Mouse (Mus musculus) hindbrain, embryonic 11.5 days (tissue): ENCODE results near the gene Mfrp. TPM values are rescaled to one million over a fixed set of nuclear protein-coding genes. Genes with fewer than 3 reads are reported as not detected.

ENCODE experiments used
- ATAC-seq: fragments of 200-750 bp; cut with Nextera tagmentation; 2 replicates; pipeline ENCODE4 v1.8.0; 2017; ENCODE audit warnings: mild to moderate bottlenecking, moderate TSS enrichment, moderate library complexity; ENCODE audit not compliant: low FRiP score
- DNase-seq: peaks from one replicate; pipeline ENCODE4 v3.0.0-alpha.2; 2015; ENCODE audit warnings: low spot score
- H3K27ac ChIP-seq: fragments of 300-500 bp; sonication (generic); 2 replicates; pipeline ENCODE4 v1.5.1; 2014; ENCODE audit warnings: mild to moderate bottlenecking, low read depth, low read length
- H3K27me3 ChIP-seq: fragments of 300-500 bp; sonication (generic); 2 replicates; pipeline ENCODE4 v1.6.1; 2014; ENCODE audit warnings: mild to moderate bottlenecking, low read length, moderate library complexity, mixed read lengths; ENCODE audit not compliant: control insufficient read depth, insufficient read depth
- H3K36me3 ChIP-seq: fragments of 300-500 bp; sonication (generic); 2 replicates; pipeline ENCODE4 v1.6.1; 2014; ENCODE audit warnings: mild to moderate bottlenecking, low read length, moderate library complexity, mixed read lengths; ENCODE audit not compliant: control insufficient read depth, insufficient read depth
- H3K4me1 ChIP-seq: fragments of 300-500 bp; sonication (generic); replicated peaks from 2 replicates; pipeline ENCODE4 v1.6.1; 2014; ENCODE audit warnings: low read length, mixed read lengths; ENCODE audit not compliant: control insufficient read depth, insufficient read depth
- H3K4me2 ChIP-seq: fragments of 300-500 bp; sonication (generic); replicated peaks from 2 replicates; pipeline ENCODE4 v1.6.1; 2014; ENCODE audit warnings: mild to moderate bottlenecking, low read depth, low read length
- H3K4me3 ChIP-seq: fragments of 300-500 bp; sonication (generic); 2 replicates; pipeline ENCODE4 v1.5.1; 2014; ENCODE audit warnings: low read depth, low read length
- H3K9ac ChIP-seq: fragments of 300-500 bp; sonication (generic); 2 replicates; pipeline ENCODE4 v1.6.1; 2014; ENCODE audit warnings: low read depth, low read length
- H3K9me3 ChIP-seq: fragments of 300-500 bp; sonication (generic); 2 replicates; pipeline ENCODE4 v1.6.1; 2016; ENCODE audit warnings: low read length; ENCODE audit not compliant: control insufficient read depth
- WGBS: fragments of 180-500 bp; shearing (Covaris S2); extraction: QIAGEN DNeasy Blood & Tissue Kit; methylation state at CpG from one replicate; pipeline ENCODE4 v1.1.7; 2014; 5-methylcytosine and 5-hydroxymethylcytosine counted together
- polyA plus RNA-seq: library from polyadenylated mRNA; unstranded; fragments of >200 nt; fragmentation: Nextera tagmentation; extraction: Ambion mirVana; gene quantifications from 2 replicates; pipeline ENCODE4 v1.2.1, GENCODE M21; 2014

Gene Mfrp
- polyA plus RNA-seq, 1 experiment from 2014 or later, result 0.23 TPM

DNA sequence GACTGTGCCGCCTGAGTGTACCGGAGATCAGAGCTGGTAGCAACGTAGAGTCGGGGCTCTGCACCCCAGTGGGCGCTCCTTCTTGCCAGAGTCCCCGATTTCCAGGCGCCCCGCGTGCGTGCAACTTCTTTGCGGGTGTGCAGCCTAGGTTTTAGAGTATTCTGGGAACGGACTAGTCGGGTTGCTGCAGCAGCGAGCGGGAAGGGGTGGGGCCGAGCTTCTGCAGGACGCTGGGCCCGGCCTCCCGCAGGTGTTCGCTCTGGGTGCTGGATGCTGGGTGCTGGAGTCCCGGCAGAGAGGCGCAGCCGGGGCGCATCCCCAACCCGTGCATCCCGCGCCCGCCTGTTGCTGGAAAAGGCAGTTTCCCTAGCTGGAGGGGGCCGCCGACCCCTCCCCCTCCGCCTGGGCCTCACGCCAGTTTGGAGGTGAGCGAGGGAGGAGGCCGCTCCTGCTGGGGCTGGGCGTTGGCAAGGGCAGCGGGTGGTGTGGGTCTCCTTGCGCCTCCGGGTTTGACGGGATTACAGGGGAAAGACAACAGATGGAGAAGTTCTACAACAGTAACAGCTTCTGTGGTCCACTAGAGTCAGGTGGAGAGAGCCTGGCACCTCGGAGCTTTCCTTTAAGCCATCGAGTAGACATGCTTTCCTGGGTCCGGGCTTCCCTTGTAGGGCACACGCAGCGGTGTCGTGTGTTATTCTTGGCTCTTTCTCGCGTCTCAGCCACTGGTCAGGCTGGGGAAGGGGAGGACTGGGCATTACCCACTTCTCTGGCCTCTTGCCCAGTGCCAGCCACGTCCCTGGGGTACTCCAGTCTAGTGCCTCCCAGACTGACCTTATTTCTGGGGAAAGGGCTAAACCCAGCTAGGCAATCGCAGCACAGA lies 33.6 kb downstream of the Mfrp start:
- H3K36me3 ChIP-seq, result no peaks in the 10 kb centered on the region
- no peak for ATAC-seq
- peaks cover 41% of the 10 kb centered on the region for H3K27me3 ChIP-seq
- H3K9ac ChIP-seq, result peak overlapping the region; percentile 45
- H3K4me3 ChIP-seq, result peak overlapping the region; percentile 50
- DNase-seq, result peak; percentile 45
- H3K9me3 ChIP-seq, result no peaks in the 10 kb centered on the region
- H3K4me1 ChIP-seq, result peaks cover 14% of the 10 kb centered on the region
- H3K27ac ChIP-seq, result no peak overlapping the region
- peak overlapping the region; percentile 85 for H3K4me2 ChIP-seq
- 4% methylated on average over 49 of the region's 49 CpGs for WGBS

DNA sequence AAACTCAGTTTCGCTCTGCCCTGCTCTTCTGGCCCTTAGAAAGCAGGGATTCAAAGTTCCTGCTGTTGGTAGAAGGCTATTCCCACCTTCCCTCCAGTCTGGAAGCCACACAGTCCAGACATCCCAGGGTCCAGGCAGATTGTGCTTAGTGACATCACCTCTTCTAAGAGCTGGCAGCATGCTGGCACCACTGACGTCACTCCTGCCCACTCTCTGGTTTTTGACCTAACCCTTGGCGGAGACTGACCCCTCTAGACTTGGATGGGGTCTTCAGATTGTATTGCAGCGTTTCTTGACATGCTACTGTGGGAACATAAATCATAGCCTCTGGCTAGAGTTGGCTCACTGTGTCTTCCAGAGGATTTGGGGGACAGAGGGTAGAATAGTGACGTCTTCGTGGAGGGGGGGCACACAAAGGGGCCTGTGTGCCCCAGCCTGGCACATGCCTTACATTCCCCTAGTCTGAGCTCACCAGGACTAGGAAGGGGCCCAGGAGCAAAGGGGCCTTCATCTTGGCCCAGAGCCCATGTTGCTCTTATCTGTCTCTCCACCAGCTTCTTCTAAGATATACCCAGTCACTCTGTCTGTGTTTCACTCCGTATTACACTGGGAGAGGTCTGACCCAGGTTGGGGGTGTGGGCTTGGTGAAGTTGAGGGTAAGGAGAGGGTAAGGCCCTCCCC lies 34.3 kb downstream of the Mfrp start:
- no peaks in the 10 kb centered on the region for H3K9me3 ChIP-seq
- peaks cover 41% of the 10 kb centered on the region for H3K27me3 ChIP-seq
- 65% methylated on average over 7 of the region's 7 CpGs for WGBS
- ATAC-seq (no peak), DNase-seq (no peak)
- no peak overlapping the region for H3K9ac ChIP-seq
- H3K4me1 ChIP-seq, result peaks cover 8% of the 10 kb centered on the region
- H3K27ac ChIP-seq, result no peak overlapping the region
- H3K36me3 ChIP-seq, result no peaks in the 10 kb centered on the region
- H3K4me3 ChIP-seq, result no peak overlapping the region; the same call in 1 of the 2 replicates
- peak overlapping the region; percentile 85 for H3K4me2 ChIP-seq

DNA sequence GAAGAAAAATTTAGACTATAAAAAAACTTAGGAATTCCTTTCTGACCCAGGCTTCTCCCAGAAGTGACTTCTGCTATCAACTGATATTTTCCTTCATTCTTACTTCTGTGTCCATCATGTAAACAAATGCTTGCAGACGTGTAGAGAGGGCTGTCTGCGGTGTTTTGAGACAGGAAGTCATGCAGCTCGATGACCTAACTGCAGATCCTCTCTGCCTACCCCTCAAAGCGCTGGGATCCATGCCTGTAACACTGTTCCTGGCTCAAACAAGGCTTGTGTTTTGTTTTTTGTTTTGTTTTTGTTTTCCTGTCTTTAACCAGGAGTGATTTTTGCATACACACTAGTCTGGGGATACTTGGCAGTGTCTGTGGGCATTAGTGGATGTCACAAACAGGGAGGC lies 36.3 kb downstream of the Mfrp start:
- no peak overlapping the region for H3K4me3 ChIP-seq
- H3K4me1 ChIP-seq, result peaks cover 8% of the 10 kb centered on the region
- no peak overlapping the region for H3K27ac ChIP-seq
- H3K9me3 ChIP-seq, result no peaks in the 10 kb centered on the region
- ATAC-seq, result no peak
- peaks cover 34% of the 10 kb centered on the region for H3K27me3 ChIP-seq
- WGBS, result 68% methylated on average over 4 of the region's 4 CpGs
- no peak for DNase-seq
- no peak overlapping the region for H3K9ac ChIP-seq
- H3K36me3 ChIP-seq, result no peaks in the 10 kb centered on the region
- H3K4me2 ChIP-seq, result no peak overlapping the region

DNA sequence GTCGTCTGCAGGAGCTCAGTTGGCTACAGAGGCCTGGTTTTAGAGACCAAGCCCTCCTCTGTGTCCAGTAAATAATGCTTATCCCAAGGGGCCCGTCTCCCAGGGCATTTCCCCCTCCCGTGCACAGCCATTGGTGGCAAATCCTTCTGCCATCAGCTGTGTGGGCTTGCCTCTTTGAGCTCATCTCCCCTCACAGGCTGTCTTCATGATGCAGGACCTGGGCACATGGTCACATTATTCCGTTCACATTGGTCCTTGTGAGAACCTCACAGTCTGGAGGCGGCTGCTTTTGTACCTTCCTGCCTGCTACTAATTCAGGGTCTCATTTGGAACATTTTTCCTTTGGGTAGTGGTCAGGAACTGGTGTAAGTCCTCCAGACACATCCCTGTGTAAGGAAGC lies 40.4 kb downstream of the Mfrp start:
- Histone ChIP-seq H3K27ac (no peak overlapping the region), H3K4me1 (no peaks in the 10 kb centered on the region), H3K4me2 (no peak overlapping the region), H3K4me3 (no peak overlapping the region), H3K27me3 (no peaks in the 10 kb centered on the region), H3K36me3 (no peaks in the 10 kb centered on the region), H3K9me3 (no peaks in the 10 kb centered on the region), H3K9ac (no peak overlapping the region)
- DNase-seq (no peak), ATAC-seq (no peak)
- WGBS, result 69% methylated on average over 5 of the region's 5 CpGs

DNA sequence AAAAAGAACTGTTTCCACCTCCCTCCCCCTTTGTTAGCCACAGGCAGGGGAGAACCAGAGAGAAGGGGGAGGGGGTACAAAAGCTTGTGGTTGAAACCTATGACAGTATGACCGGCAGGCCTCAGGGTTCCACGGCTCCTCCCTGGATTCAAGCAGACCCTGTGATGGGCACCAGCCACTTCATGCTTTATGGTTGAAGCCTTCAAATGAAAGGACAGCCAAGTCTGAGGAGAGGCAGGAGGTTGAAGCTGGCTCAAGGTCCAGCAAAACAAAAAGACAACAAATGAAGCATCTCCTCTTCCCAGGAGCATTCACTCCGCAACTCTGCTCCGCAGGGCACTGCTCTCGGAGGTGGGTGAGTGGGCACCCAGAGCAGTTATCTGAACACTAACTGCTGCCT lies 41.9 kb downstream of the Mfrp start:
- no peak overlapping the region for H3K4me2 ChIP-seq
- no peaks in the 10 kb centered on the region for H3K27me3 ChIP-seq
- no peak overlapping the region for H3K4me3 ChIP-seq
- H3K9me3 ChIP-seq, result no peaks in the 10 kb centered on the region
- H3K9ac ChIP-seq, result no peak overlapping the region
- no peaks in the 10 kb centered on the region for H3K4me1 ChIP-seq
- 67% methylated on average over 5 of the region's 5 CpGs for WGBS
- DNase-seq, result no peak
- no peaks in the 10 kb centered on the region for H3K36me3 ChIP-seq
- H3K27ac ChIP-seq, result no peak overlapping the region
- no peak for ATAC-seq

DNA sequence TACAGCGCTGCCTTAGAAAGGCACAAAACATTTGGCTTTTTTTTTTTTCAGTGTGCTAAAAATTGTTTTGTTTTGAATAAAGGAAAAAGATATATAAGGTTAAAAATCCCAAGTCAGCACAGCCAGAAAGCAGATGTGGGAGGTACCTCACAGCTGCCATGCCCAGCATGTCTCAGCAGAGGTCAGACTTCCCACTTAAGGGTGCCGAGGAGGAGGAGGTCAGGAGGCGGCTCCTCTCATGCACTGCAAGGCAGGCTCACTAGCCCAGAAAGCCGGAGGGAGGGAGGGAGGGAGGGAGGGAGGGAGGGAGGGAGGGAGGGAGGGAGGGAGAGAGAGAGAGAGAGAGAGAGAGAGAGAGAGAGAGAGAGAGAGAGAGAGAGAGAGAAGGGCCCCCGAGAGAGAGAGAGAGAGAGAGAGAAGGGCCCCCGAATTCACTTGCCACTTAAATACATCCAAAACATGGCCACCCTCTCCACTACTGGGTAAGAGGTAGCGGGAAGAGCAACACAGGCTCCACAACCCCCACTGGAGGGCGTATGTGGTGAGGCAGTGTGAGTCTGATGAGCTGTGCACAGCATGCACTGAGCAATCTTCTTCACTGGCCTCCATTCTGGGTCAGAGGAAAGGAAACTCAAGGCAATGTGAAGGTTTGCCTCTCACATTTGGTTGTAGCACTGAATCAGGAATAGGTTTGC lies 42.6 kb downstream of the Mfrp start:
- Histone ChIP-seq H3K27me3 (no peaks in the 10 kb centered on the region), H3K36me3 (no peaks in the 10 kb centered on the region), H3K27ac (no peak overlapping the region), H3K4me2 (no peak overlapping the region), H3K9me3 (no peaks in the 10 kb centered on the region), H3K4me3 (no peak overlapping the region), H3K4me1 (no peaks in the 10 kb centered on the region), H3K9ac (no peak overlapping the region)
- no peak for ATAC-seq
- peak; percentile 33 for DNase-seq
- WGBS, result 30% methylated on average over 7 of the region's 8 CpGs

DNA sequence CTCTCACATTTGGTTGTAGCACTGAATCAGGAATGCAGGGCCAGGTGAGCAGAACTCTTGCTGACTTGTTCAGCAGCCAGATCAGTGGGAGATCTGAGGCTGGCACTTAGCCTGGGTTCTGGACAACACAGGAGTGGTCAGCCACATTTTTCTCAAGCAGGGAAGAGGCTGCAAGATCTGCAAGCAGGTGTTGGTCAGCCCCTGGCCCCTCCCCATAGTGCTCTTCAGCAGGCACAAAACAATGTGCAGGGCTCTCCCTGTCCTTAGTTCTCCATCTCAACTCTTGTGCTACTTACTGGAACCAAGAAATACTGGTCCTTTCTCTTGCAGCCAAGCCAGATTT lies 43.2 kb downstream of the Mfrp start:
- ATAC-seq (no peak), DNase-seq (no peak)
- H3K9me3 ChIP-seq, result no peaks in the 10 kb centered on the region
- H3K4me1 ChIP-seq, result no peaks in the 10 kb centered on the region
- H3K4me2 ChIP-seq, result no peak overlapping the region
- H3K4me3 ChIP-seq, result no peak overlapping the region
- no peaks in the 10 kb centered on the region for H3K27me3 ChIP-seq
- no peak overlapping the region for H3K9ac ChIP-seq
- H3K36me3 ChIP-seq, result no peaks in the 10 kb centered on the region
- no peak overlapping the region for H3K27ac ChIP-seq

DNA sequence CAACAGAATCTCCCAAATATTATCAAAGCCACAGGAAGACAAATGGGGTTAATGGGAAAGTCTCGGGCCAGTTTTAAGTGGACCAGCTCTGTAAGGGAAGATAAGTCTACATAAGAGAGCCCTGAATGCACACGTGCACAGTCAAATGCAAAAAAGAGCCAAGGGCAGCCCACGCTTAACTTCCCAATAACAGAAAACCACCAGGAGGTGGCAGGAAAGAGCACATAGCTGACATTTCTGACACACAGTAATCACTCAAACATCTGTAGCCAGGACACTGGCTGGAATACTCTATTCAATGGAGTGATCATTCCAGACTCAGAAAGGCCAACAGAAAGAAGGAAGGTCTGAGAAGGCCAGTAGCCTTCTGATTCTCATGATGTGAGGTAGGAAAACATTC lies 45.8 kb downstream of the Mfrp start:
- no peak overlapping the region for H3K9ac ChIP-seq
- no peak for ATAC-seq
- no peak for DNase-seq
- H3K27me3 ChIP-seq, result no peaks in the 10 kb centered on the region
- no peaks in the 10 kb centered on the region for H3K9me3 ChIP-seq
- no peak overlapping the region for H3K4me2 ChIP-seq
- H3K27ac ChIP-seq, result no peak overlapping the region
- WGBS, result 63% methylated on average over 3 of the region's 3 CpGs
- H3K4me1 ChIP-seq, result no peaks in the 10 kb centered on the region
- no peaks in the 10 kb centered on the region for H3K36me3 ChIP-seq
- no peak overlapping the region for H3K4me3 ChIP-seq
